Mouse (Mus musculus) heart, adult 11 months (tissue): ENCODE results near the gene Ddx42.
A peak's percentile ranks its signal among the peaks of the same experiment; 100 is the strongest.

Experiments used
- DNase-seq: peaks from one replicate; pipeline ENCODE4 v3.0.0; 2022

Ddx42 gene

GRCm38 (mm10) chr11:106202123-106202465, 14.6 kb upstream of the Ddx42 start, which contains the start of gene Strada:
Strada (minus strand) TSS chr11:106202168.
- DNase-seq: peak; percentile 80

GRCm38 (mm10) chr11:106212771-106213170, 4.0 kb upstream of the Ddx42 start:
- DNase-seq: peak; percentile 86

- peak; percentile 91 for DNase-seq
Measured at GRCm38 (mm10) chr11:106214856-106215255, 1.9 kb upstream of the Ddx42 start.

GRCm38 (mm10) chr11:106215450-106215859, 1.3 kb upstream of the Ddx42 start:
- DNase-seq: peak; percentile 64

- peak; percentile 100 for DNase-seq
Measured at GRCm38 (mm10) chr11:106215927-106216729, 598 bp upstream of the Ddx42 start, which contains the start of gene Ccdc47. Ccdc47 (minus strand) TSS chr11:106216344.

- DNase-seq: no peak
Measured at GRCm38 (mm10) chr11:106220603-106221002, 3.9 kb downstream of the Ddx42 start.

GRCm38 (mm10) chr11:106233978-106234377, 17.3 kb downstream of the Ddx42 start:
- DNase-seq: peak; percentile 29

- peak; percentile 66 for DNase-seq
Measured at GRCm38 (mm10) chr11:106246834-106247233, 30.1 kb downstream of the Ddx42 start.

- peak; percentile 68 for DNase-seq
Measured at GRCm38 (mm10) chr11:106249326-106249725, 32.6 kb downstream of the Ddx42 start.

GRCm38 (mm10) chr11:106254767-106255166, 38.0 kb downstream of the Ddx42 start:
- DNase-seq: no peak

GRCm38 (mm10) chr11:106255174-106255573, 38.4 kb downstream of the Ddx42 start:
- peak; percentile 95 for DNase-seq

- peak; percentile 99 for DNase-seq
Measured at GRCm38 (mm10) chr11:106255685-106256451, 39.1 kb downstream of the Ddx42 start, which contains the start of the genes Ftsj3 and Psmc5. Ftsj3 (minus strand) TSS chr11:106256079. Psmc5 (plus strand) TSS chr11:106256154.

GRCm38 (mm10) chr11:106256775-106257174, 40.0 kb downstream of the Ddx42 start:
- DNase-seq: peak; percentile 80

GRCm38 (mm10) chr11:106260826-106261450, 44.2 kb downstream of the Ddx42 start:
- peak; percentile 75 for DNase-seq

GRCm38 (mm10) chr11:106263963-106264362, 47.2 kb downstream of the Ddx42 start:
- no peak for DNase-seq

GRCm38 (mm10) chr11:106264988-106265387, 48.3 kb downstream of the Ddx42 start:
- no peak for DNase-seq

GRCm38 (mm10) chr11:106265570-106265969, 48.8 kb downstream of the Ddx42 start:
- peak; percentile 89 for DNase-seq

- DNase-seq: no peak
Measured at GRCm38 (mm10) chr11:106266431-106266830, 49.7 kb downstream of the Ddx42 start.

GRCm38 (mm10) chr11:106267311-106267852, 50.7 kb downstream of the Ddx42 start:
- peak; percentile 96 for DNase-seq

GRCm38 (mm10) chr11:106267871-106268270, 51.1 kb downstream of the Ddx42 start:
- peak; percentile 95 for DNase-seq

- DNase-seq: peak; percentile 99
Measured at GRCm38 (mm10) chr11:106268326-106269059, 51.8 kb downstream of the Ddx42 start.

GRCm38 (mm10) chr11:106269060-106269431, 52.3 kb downstream of the Ddx42 start:
- DNase-seq: peak; percentile 95
